Comparison of ENCODE assay signal across 18 mouse cellular contexts in genomic region chr14:10481370-10481769, GRCm38 (mm10).
"Had no signal": no experiment of that assay in that cellular context is flagged by ENCODE, and none has a peak within 500 bp of the region (broad histone marks: within the 10 kb centered on the region; RNA-seq: fewer than 3 reads in every experiment).

No protein-coding gene starts in this region.

- H3K4me2 ChIP-seq: liver, embryonic 11.5 days; lung, embryonic 14.5 days; midbrain, embryonic 12.5 days; midbrain, embryonic 15.5 days; neural tube, embryonic 12.5 days; neural tube, embryonic 15.5 days had no signal

- H3K27ac ChIP-seq: kidney, postnatal 0 days; layer of hippocampus, adult 2 months; liver, embryonic 14.5 days; macrophage; midbrain, embryonic 12.5 days; midbrain, embryonic 15.5 days; neural tube, embryonic 12.5 days; neural tube, embryonic 15.5 days; stomach, postnatal 0 days had no signal

- H3K4me3 ChIP-seq: layer of hippocampus, adult 2 months; midbrain, embryonic 12.5 days; midbrain, embryonic 15.5 days; neural tube, embryonic 12.5 days; neural tube, embryonic 15.5 days had no signal

- H3K9me3 ChIP-seq: midbrain, embryonic 12.5 days; midbrain, embryonic 15.5 days; neural tube, embryonic 12.5 days; neural tube, embryonic 15.5 days had no signal

- DNase-seq: kidney, adult 2 months; kidney, postnatal 25 days; layer of hippocampus, adult 9-11 months; liver, postnatal 0 days; lung, embryonic 14.5 days; right cerebral cortex, postnatal 25 days; thymus, postnatal 25 days had no signal

- ATAC-seq: liver, postnatal 0 days; lung, postnatal 0 days; midbrain, embryonic 15.5 days had no signal

- H3K4me1 ChIP-seq: midbrain, embryonic 12.5 days; midbrain, embryonic 15.5 days; neural tube, embryonic 12.5 days; neural tube, embryonic 15.5 days had no signal

- H3K36me3 ChIP-seq: midbrain, embryonic 12.5 days; midbrain, embryonic 15.5 days; neural tube, embryonic 12.5 days; neural tube, embryonic 15.5 days had no signal

- H3K9ac ChIP-seq: liver, embryonic 14.5 days; liver, postnatal 0 days; lung, embryonic 14.5 days; midbrain, embryonic 12.5 days; midbrain, embryonic 15.5 days; neural tube, embryonic 12.5 days; neural tube, embryonic 15.5 days had no signal

- H3K27me3 ChIP-seq: midbrain, embryonic 12.5 days; midbrain, embryonic 15.5 days; neural tube, embryonic 12.5 days; neural tube, embryonic 15.5 days had no signal
